Mouse (Mus musculus) sigmoid colon, adult 10 weeks (tissue): ENCODE results near the gene Fank1. TPM values are rescaled to one million over a fixed set of nuclear protein-coding genes. Genes with fewer than 3 reads are reported as not detected.

ENCODE experiments used
- polyA plus RNA-seq: library from polyadenylated mRNA; stranded (reverse); fragments of 350-450 nt; fragmentation: Illumina TruSeq; extraction: RNeasy Lipid Tissue Mini Kit (QIAGEN cat#74804); gene quantifications from one replicate; pipeline ENCODE4 v1.2.3, GENCODE M21; 2014; ENCODE audit warnings: low read depth, low replicate concordance

Gene Fank1
- 0.57 TPM for polyA plus RNA-seq

DNA sequence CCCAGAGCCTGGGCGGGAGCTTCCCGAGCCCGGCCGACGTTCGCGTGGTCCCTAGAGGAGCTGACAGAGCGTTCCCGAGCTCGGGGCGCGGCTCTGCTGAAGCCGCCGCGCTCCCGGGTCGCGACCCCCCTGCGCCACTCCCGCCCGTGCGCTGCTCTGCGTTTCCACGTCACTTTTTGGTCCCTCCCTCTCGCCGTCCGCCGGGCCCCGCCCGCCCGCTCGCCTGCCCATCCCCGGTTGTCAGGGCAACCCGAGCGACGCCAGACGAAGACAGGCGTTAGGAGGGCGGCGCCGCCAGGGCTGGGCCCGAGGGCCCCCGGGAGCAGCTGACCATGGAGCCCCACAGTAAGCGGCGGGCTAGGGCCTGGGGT lies at the start of gene Fank1:
TSS of gene Fank1 (plus strand) at position 236 of the 371 bp plus-strand sequence.

DNA sequence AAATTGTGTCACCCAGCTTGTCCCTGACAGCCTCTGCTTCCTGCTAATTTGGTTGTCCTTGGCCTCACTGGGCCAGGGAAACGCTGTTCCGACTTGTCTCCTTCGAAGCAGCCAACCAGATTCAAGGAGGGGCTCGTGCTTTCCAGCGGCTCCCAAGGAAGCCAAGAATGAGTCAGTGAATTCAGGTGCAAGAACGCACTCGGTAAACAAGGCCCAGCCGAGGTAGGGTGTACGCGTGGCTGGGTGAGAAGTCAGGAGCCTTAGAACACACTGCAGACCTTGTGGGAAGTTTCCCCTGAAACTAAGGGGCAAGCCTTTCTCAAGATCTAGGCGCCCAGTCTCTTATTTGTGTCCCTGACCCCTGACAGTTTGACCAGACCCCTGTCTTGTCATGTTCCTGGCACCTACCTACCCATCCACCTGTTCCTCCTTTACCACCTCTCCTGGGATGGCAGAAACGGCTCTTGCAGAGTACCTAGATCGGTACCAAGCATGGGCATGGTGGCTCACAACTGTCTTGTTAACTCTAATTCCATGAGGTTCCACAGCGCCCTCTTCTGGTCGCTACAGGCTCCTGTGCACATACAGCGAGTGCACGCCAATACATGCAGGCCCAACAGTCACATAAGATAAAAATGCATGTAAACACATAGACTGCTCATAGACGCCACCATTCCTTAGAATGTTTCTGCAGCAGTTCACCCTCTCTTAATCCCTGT lies 6.2 kb downstream of the Fank1 start, which contains the start of gene Dhx32:
TSS of gene Dhx32 (minus strand) at position 10 of the 719 bp plus-strand sequence.

Other genes with a start within 250 kb of the Fank1 start
- not detected for gene Tex36, start 174.7 kb upstream of the Fank1 start, polyA plus RNA-seq
- 27.1 TPM for gene Edrf1, start 139.3 kb upstream of the Fank1 start, polyA plus RNA-seq
- not detected for gene Mmp21, start 96.8 kb upstream of the Fank1 start, polyA plus RNA-seq
- gene Bccip, start 67.5 kb upstream of the Fank1 start, polyA plus RNA-seq, result 69.1 TPM
- 17.9 TPM for gene Uros, start 66.8 kb upstream of the Fank1 start, polyA plus RNA-seq
- 23.8 TPM for gene Dhx32, start 5.9 kb downstream of the Fank1 start, polyA plus RNA-seq